Mouse (Mus musculus) small intestine, adult 2 months (tissue): Measurements from ENCODE around the gene Rab3gap1. TPM values are rescaled to one million over a fixed set of nuclear protein-coding genes. Genes with fewer than 3 reads are reported as not detected.

Source experiments
- H3K27ac ChIP-seq: fragments of 200-500 bp; 2 replicates; pipeline ENCODE4 v1.5.1; 2012; ENCODE audit warnings: low read depth, low read length, control low read depth, inconsistent platforms; ENCODE audit not compliant: insufficient read depth
- H3K27me3 ChIP-seq: fragments of 200-500 bp; 2 replicates; pipeline ENCODE4 v1.6.1; 2012; ENCODE audit warnings: mild to moderate bottlenecking, moderate library complexity, low read length, inconsistent platforms; ENCODE audit not compliant: control insufficient read depth, insufficient read depth
- H3K36me3 ChIP-seq: fragments of 200-500 bp; 2 replicates; pipeline ENCODE4 v1.6.1; 2012; ENCODE audit warnings: mild to moderate bottlenecking, low read length, control low read depth, inconsistent platforms; ENCODE audit not compliant: control insufficient read depth, insufficient read depth
- H3K4me1 ChIP-seq: fragments of 200-500 bp; 2 replicates; pipeline ENCODE4 v1.6.1; 2012; ENCODE audit warnings: low read length, inconsistent platforms, mixed read lengths; ENCODE audit not compliant: control insufficient read depth, insufficient read depth, insufficient read length
- H3K4me3 ChIP-seq: fragments of 200-500 bp; 2 replicates; pipeline ENCODE4 v1.5.1; 2012; ENCODE audit warnings: low read depth, mild to moderate bottlenecking, control low read depth, inconsistent platforms, low read length, moderate library complexity
- CTCF ChIP-seq: fragments of 200-500 bp; IDR thresholded peaks from 2 replicates; pipeline ENCODE4 v1.5.1; 2012; ENCODE audit warnings: low read depth, mild to moderate bottlenecking, control low read depth, inconsistent platforms, low read length, moderate library complexity, mixed read lengths; ENCODE audit not compliant: insufficient replicate concordance, insufficient read length; ENCODE audit errors: extremely low read depth
- POLR2A ChIP-seq: fragments of 200-500 bp; IDR thresholded peaks from 2 replicates; pipeline ENCODE4 v1.6.1; 2012; ENCODE audit warnings: low read depth, mild to moderate bottlenecking, control low read depth, inconsistent platforms, low read length, moderate library complexity
- WGBS: fragments of 180-500 bp; shearing (Covaris S2); methylation state at CpG from one replicate; pipeline ENCODE4 v1.1.7; 2018; 5-methylcytosine and 5-hydroxymethylcytosine counted together
- polyA plus RNA-seq: library from polyadenylated mRNA; depleted of rRNA; stranded (reverse); fragments of >200 nt; gene quantifications from 2 replicates; pipeline ENCODE4 v1.2.3, GENCODE M21; 2012; rRNA removed

The Rab3gap1 gene
- polyA plus RNA-seq, 1 experiment = 14.6 TPM

- TF ChIP-seq POLR2A (no peak), CTCF (no peak)
- Histone ChIP-seq H3K4me3 (no peak overlapping the region), H3K27me3 (no peaks in the 10 kb centered on the region), H3K4me1 (peaks cover 5% of the 10 kb centered on the region; the same call in 1 of the 2 replicates), H3K36me3 (no peaks in the 10 kb centered on the region), H3K27ac (no peak overlapping the region)
- 88% methylated on average over 3 of the region's 3 CpGs for WGBS
Measured at GRCm38 (mm10) chr1:127982268-127982667, 113.7 kb downstream of the Rab3gap1 start.

GRCm38 (mm10) chr1:127983274-127983993 is 114.9 kb downstream of the Rab3gap1 start:
- TF ChIP-seq POLR2A (no peak), CTCF (no peak)
- 0 out of 2 replicates have a peak overlapping the region, but pooled peaks have one; percentile 27 for H3K27ac ChIP-seq
- whole genome bisulfite sequencing = 52% methylated on average over 5 of the region's 5 CpGs
- H3K36me3 ChIP-seq = no peaks in the 10 kb centered on the region
- no peaks in the 10 kb centered on the region for H3K27me3 ChIP-seq
- H3K4me1 ChIP-seq = peaks cover 5% of the 10 kb centered on the region; the same call in 1 of the 2 replicates
- no peak overlapping the region for H3K4me3 ChIP-seq

GRCm38 (mm10) chr1:127985391-127985790 is 116.8 kb downstream of the Rab3gap1 start:
- TF ChIP-seq CTCF (no peak), POLR2A (no peak)
- H3K4me1 ChIP-seq = peaks cover 8% of the 10 kb centered on the region; the same call in 1 of the 2 replicates
- no peaks in the 10 kb centered on the region for H3K36me3 ChIP-seq
- H3K27ac ChIP-seq = no peak overlapping the region
- H3K4me3 ChIP-seq = no peak overlapping the region
- H3K27me3 ChIP-seq = no peaks in the 10 kb centered on the region
- 77% methylated on average over 3 of the region's 3 CpGs for WGBS

- no peak for TF ChIP-seq POLR2A
- no peak for TF ChIP-seq CTCF
Measured at GRCm38 (mm10) chr1:127988246-127988645, 119.7 kb downstream of the Rab3gap1 start.

GRCm38 (mm10) chr1:127989387-127989786 is 120.8 kb downstream of the Rab3gap1 start:
- Histone ChIP-seq H3K4me1 (peaks cover 7% of the 10 kb centered on the region; the same call in 1 of the 2 replicates), H3K36me3 (no peaks in the 10 kb centered on the region), H3K27me3 (no peaks in the 10 kb centered on the region), H3K27ac (no peak overlapping the region), H3K4me3 (no peak overlapping the region)
- WGBS = 67% methylated on average over 4 of the region's 4 CpGs
- no peak for TF ChIP-seq POLR2A
- TF ChIP-seq CTCF = no peak

More at GRCm38 (mm10) chr1:127988246-127988645, 119.7 kb downstream of the Rab3gap1 start:
- no peaks in the 10 kb centered on the region for H3K27me3 ChIP-seq
- H3K4me3 ChIP-seq = no peak overlapping the region
- H3K36me3 ChIP-seq = no peaks in the 10 kb centered on the region
- no peak overlapping the region for H3K27ac ChIP-seq
- 42% methylated on average over 3 of the region's 3 CpGs for WGBS
- peaks cover 10% of the 10 kb centered on the region; the same call in 1 of the 2 replicates for H3K4me1 ChIP-seq

- peak overlapping the region; percentile 9; the same call in 1 of the 2 replicates for H3K27ac ChIP-seq
- no peaks in the 10 kb centered on the region for H3K27me3 ChIP-seq
- H3K4me3 ChIP-seq = no peak overlapping the region
- H3K4me1 ChIP-seq = peaks cover 7% of the 10 kb centered on the region; the same call in 1 of the 2 replicates
- 35% methylated on average over 9 of the region's 9 CpGs for WGBS
- TF ChIP-seq CTCF (no peak), POLR2A (no peak)
- no peaks in the 10 kb centered on the region for H3K36me3 ChIP-seq
Measured at GRCm38 (mm10) chr1:127989876-127990731, 121.5 kb downstream of the Rab3gap1 start.

Other genes starting within 250 kb of the Rab3gap1 start
- 0.47 and 1.0 TPM in 2 replicates for gene Tmem163, start 189.2 kb upstream of the Rab3gap1 start, polyA plus RNA-seq
- gene Acmsd, start 139.4 kb upstream of the Rab3gap1 start, polyA plus RNA-seq = not detected in 2 replicates
- 4.3 and 8.3 TPM in 2 replicates for gene Ccnt2, start 94.6 kb upstream of the Rab3gap1 start, polyA plus RNA-seq
- gene Map3k19, start 13.7 kb upstream of the Rab3gap1 start, polyA plus RNA-seq = 0.08 TPM in 1 of 2 replicates, not detected in the other
- gene Zranb3, start 234.3 kb downstream of the Rab3gap1 start, polyA plus RNA-seq = 0.39 and 0.56 TPM in 2 replicates
- 27.7 and 39.6 TPM in 2 replicates for gene R3hdm1, start 234.5 kb downstream of the Rab3gap1 start, polyA plus RNA-seq